ENCODE assay signal across 7 mouse cellular contexts in genomic region chr7:16980348-16980747, GRCm38 (mm10). TPM values are rescaled to one million over a fixed set of nuclear protein-coding genes. Genes with fewer than 3 reads are reported as not detected.
A peak's percentile ranks its signal among the peaks of the same experiment; 100 is the strongest.
DNase-seq lines count a peak whose midpoint lies in the region; ATAC-seq and TF ChIP-seq lines count a peak whose summit lies in the region.

No protein-coding gene starts in this region.

- intact Hi-C loops in left cerebral cortex, postnatal 4 days (cut with DNase I) = no loop called here

- peak overlapping the region; percentile 28; the same call in 1 of the 2 replicates for H3K9ac ChIP-seq in hindbrain, embryonic 14.5 days
- H3K9ac ChIP-seq in liver, postnatal 0 days (replicated peaks) = peak overlapping the region; percentile 44; the same call in 1 of the 2 replicates

- H3K9me3 ChIP-seq in forebrain, embryonic 10.5 days = no peaks in the 10 kb centered on the region
- no peaks in the 10 kb centered on the region for H3K9me3 ChIP-seq in hindbrain, embryonic 14.5 days (ENCODE audit: control insufficient read depth, low read length)
- H3K9me3 ChIP-seq in liver, postnatal 0 days (ENCODE audit: low read length) = no peaks in the 10 kb centered on the region

- WGBS in forebrain, embryonic 10.5 days = 17% methylated on average over 12 of the region's 12 CpGs
- WGBS in hindbrain, embryonic 14.5 days = 2% methylated on average over 12 of the region's 12 CpGs
- WGBS in liver, postnatal 0 days (ENCODE audit: insufficient replicate concordance) = 2% methylated on average over 12 of the region's 12 CpGs
- WGBS in olfactory bulb, adult 2 months = 2% methylated on average over 12 of the region's 12 CpGs

- TF ChIP-seq EP300 in liver, postnatal 0 days (IDR thresholded peaks at IDR 0.05; ENCODE audit: low read depth) = no peak

- peak overlapping the region; percentile 40 for H3K4me2 ChIP-seq in hindbrain, embryonic 14.5 days (replicated peaks)
- H3K4me2 ChIP-seq in liver, postnatal 0 days (ENCODE audit: low read depth, low read length) = peak overlapping the region; percentile 66

- peak; percentile 54 for DNase-seq in left cerebral cortex, postnatal 4 days
- DNase-seq in left cerebral cortex, adult 8-10 months (ENCODE audit: low spot score in 2 of 2) = no peak
- peak; percentile 48 for DNase-seq in T-cell, adult 2 months (ENCODE audit: low spot score)
- peak; percentile 49 for DNase-seq in forebrain, embryonic 10.5 days (ENCODE audit: extremely low spot score, low spot score)
- no peak for DNase-seq in hindbrain, embryonic 14.5 days (ENCODE audit: low spot score)
- DNase-seq in liver, postnatal 0 days = peak; percentile 66

- peak overlapping the region; percentile 35 for H3K4me3 ChIP-seq in forebrain, embryonic 10.5 days
- H3K4me3 ChIP-seq in hindbrain, embryonic 14.5 days (replicated peaks; ENCODE audit: low read length) = peak overlapping the region; percentile 10; the same call in 1 of the 2 replicates
- H3K4me3 ChIP-seq in liver, postnatal 0 days (ENCODE audit: low read depth, low read length) = peak overlapping the region; percentile 22
- H3K4me3 ChIP-seq in olfactory bulb, adult 2 months (ENCODE audit: insufficient read depth, low read depth, low read length) = peak overlapping the region; percentile 32

- TF ChIP-seq CTCF in liver, postnatal 0 days (IDR thresholded peaks at IDR 0.05; ENCODE audit: low read depth) = no peak
- no peak for TF ChIP-seq CTCF in olfactory bulb, adult 2 months (IDR thresholded peaks at IDR 0.05; ENCODE audit: insufficient read depth, low read depth, low read length)

- ATAC-seq in hindbrain, embryonic 14.5 days (ENCODE audit: low FRiP score) = no peak; the same call in 1 of the 2 replicates
- peak; percentile 62 for ATAC-seq in liver, postnatal 0 days

- TF ChIP-seq POLR2A in olfactory bulb, adult 2 months (IDR thresholded peaks at IDR 0.05; ENCODE audit: insufficient read depth, low read depth, low read length) = no peak

- H3K4me1 ChIP-seq in forebrain, embryonic 10.5 days = peaks cover 43% of the 10 kb centered on the region
- H3K4me1 ChIP-seq in hindbrain, embryonic 14.5 days (replicated peaks; ENCODE audit: control insufficient read depth, insufficient read depth, low read length) = peaks cover 32% of the 10 kb centered on the region
- H3K4me1 ChIP-seq in liver, postnatal 0 days (ENCODE audit: insufficient read depth) = peaks cover 8% of the 10 kb centered on the region
- H3K4me1 ChIP-seq in olfactory bulb, adult 2 months (ENCODE audit: control insufficient read depth, insufficient read depth, low read length) = peaks cover 21% of the 10 kb centered on the region

- peak overlapping the region; percentile 85 for H3K27ac ChIP-seq in forebrain, embryonic 10.5 days
- H3K27ac ChIP-seq in hindbrain, embryonic 14.5 days = peak overlapping the region; percentile 65
- peak overlapping the region; percentile 78 for H3K27ac ChIP-seq in liver, postnatal 0 days (ENCODE audit: low read depth)
- H3K27ac ChIP-seq in olfactory bulb, adult 2 months (ENCODE audit: insufficient read depth, low read depth, low read length) = peak overlapping the region; percentile 89

- peaks cover under 1% of the 10 kb centered on the region for H3K36me3 ChIP-seq in forebrain, embryonic 10.5 days (replicated peaks)
- no peaks in the 10 kb centered on the region for H3K36me3 ChIP-seq in hindbrain, embryonic 14.5 days (replicated peaks; ENCODE audit: control insufficient read depth, insufficient read depth)
- H3K36me3 ChIP-seq in liver, postnatal 0 days (replicated peaks; ENCODE audit: insufficient read depth, low read length) = no peaks in the 10 kb centered on the region

- no peaks in the 10 kb centered on the region for H3K27me3 ChIP-seq in forebrain, embryonic 10.5 days (ENCODE audit: poor library complexity, severe bottlenecking)
- no peaks in the 10 kb centered on the region for H3K27me3 ChIP-seq in hindbrain, embryonic 14.5 days (ENCODE audit: control insufficient read depth, insufficient read depth, low read length)
- no peaks in the 10 kb centered on the region for H3K27me3 ChIP-seq in liver, postnatal 0 days (ENCODE audit: insufficient read depth, low read length)

RNA-seq across cellular contexts. Expression of gene Gm42372, which starts 2.5 kb away (rescaled TPM):
- 10 to 100 TPM; 38.0 to 41.8 TPM for total RNA-seq in left cerebral cortex, postnatal 4 days (2021)
- total RNA-seq in left cerebral cortex, adult 8-10 months (2022) = 10 to 100 TPM; 60.8 to 66.8 (median 62.2) TPM
- 1.2 and 1.4 TPM in 2 replicates for polyA plus RNA-seq in forebrain, embryonic 10.5 days (2016; fragmentation: Nextera tagmentation; extraction: Ambion mirVana)
- polyA plus RNA-seq in hindbrain, embryonic 14.5 days (2014; fragmentation: Nextera tagmentation; extraction: Ambion mirVana) = 7.6 and 7.8 TPM in 2 replicates
- polyA plus RNA-seq in liver, postnatal 0 days (2015; fragmentation: Nextera tagmentation; extraction: Ambion mirVana) = not detected in 2 replicates
- polyA plus RNA-seq in olfactory bulb, adult 2 months (2012; ENCODE audit: insufficient read depth, insufficient read length, low replicate concordance, missing spikeins) = not detected in 2 replicates

RNA-seq across cellular contexts. Expression of gene Ccdc8, which starts 12.2 kb away (rescaled TPM):
- 1 to 10 TPM; 3.3 to 4.3 TPM for total RNA-seq in left cerebral cortex, postnatal 4 days (2021)
- 1 to 10 TPM; 1.9 to 2.3 (median 2.1) TPM for total RNA-seq in left cerebral cortex, adult 8-10 months (2022)
- 7.8 and 8.9 TPM in 2 replicates for polyA plus RNA-seq in forebrain, embryonic 10.5 days (2016; fragmentation: Nextera tagmentation; extraction: Ambion mirVana)
- 4.4 and 5.4 TPM in 2 replicates for polyA plus RNA-seq in hindbrain, embryonic 14.5 days (2014; fragmentation: Nextera tagmentation; extraction: Ambion mirVana)
- 1.1 and 1.3 TPM in 2 replicates for polyA plus RNA-seq in liver, postnatal 0 days (2015; fragmentation: Nextera tagmentation; extraction: Ambion mirVana)
- not detected in 2 replicates for polyA plus RNA-seq in olfactory bulb, adult 2 months (2012; ENCODE audit: insufficient read depth, insufficient read length, low replicate concordance, missing spikeins)

RNA-seq across cellular contexts. Expression of gene Pnmal1, which starts 20.9 kb away (rescaled TPM):
- total RNA-seq in left cerebral cortex, postnatal 4 days (2021) = 10 to 100 TPM; 56.0 to 57.6 TPM
- 100 to 1,000 TPM; 101 to 107 (median 104) TPM for total RNA-seq in left cerebral cortex, adult 8-10 months (2022)
- 7.3 and 9.3 TPM in 2 replicates for polyA plus RNA-seq in forebrain, embryonic 10.5 days (2016; fragmentation: Nextera tagmentation; extraction: Ambion mirVana)
- polyA plus RNA-seq in hindbrain, embryonic 14.5 days (2014; fragmentation: Nextera tagmentation; extraction: Ambion mirVana) = 52.1 and 63.2 TPM in 2 replicates
- polyA plus RNA-seq in liver, postnatal 0 days (2015; fragmentation: Nextera tagmentation; extraction: Ambion mirVana) = 0.02 and 0.04 TPM in 2 replicates
- polyA plus RNA-seq in olfactory bulb, adult 2 months (2012; ENCODE audit: insufficient read depth, insufficient read length, low replicate concordance, missing spikeins) = not detected in 2 replicates

RNA-seq across cellular contexts. Expression of gene Pnmal2, which starts 35.9 kb away (rescaled TPM):
- total RNA-seq in left cerebral cortex, postnatal 4 days (2021) = 100 to 1,000 TPM; 169 to 194 TPM
- total RNA-seq in left cerebral cortex, adult 8-10 months (2022) = 100 to 1,000 TPM; 270 to 304 (median 294) TPM
- 4.3 and 6.8 TPM in 2 replicates for polyA plus RNA-seq in forebrain, embryonic 10.5 days (2016; fragmentation: Nextera tagmentation; extraction: Ambion mirVana)
- polyA plus RNA-seq in hindbrain, embryonic 14.5 days (2014; fragmentation: Nextera tagmentation; extraction: Ambion mirVana) = 96.1 and 96.4 TPM in 2 replicates
- polyA plus RNA-seq in liver, postnatal 0 days (2015; fragmentation: Nextera tagmentation; extraction: Ambion mirVana) = 0.06 and 0.09 TPM in 2 replicates
- not detected in 2 replicates for polyA plus RNA-seq in olfactory bulb, adult 2 months (2012; ENCODE audit: insufficient read depth, insufficient read length, low replicate concordance, missing spikeins)

RNA-seq across cellular contexts. Expression of gene Ppp5c, which starts 47.4 kb away (rescaled TPM):
- 100 to 1,000 TPM; 110 to 120 TPM for total RNA-seq in left cerebral cortex, postnatal 4 days (2021)
- total RNA-seq in left cerebral cortex, adult 8-10 months (2022) = 100 to 1,000 TPM; 149 to 165 (median 157) TPM
- 149 and 150 TPM in 2 replicates for polyA plus RNA-seq in forebrain, embryonic 10.5 days (2016; fragmentation: Nextera tagmentation; extraction: Ambion mirVana)
- 123 and 129 TPM in 2 replicates for polyA plus RNA-seq in hindbrain, embryonic 14.5 days (2014; fragmentation: Nextera tagmentation; extraction: Ambion mirVana)
- polyA plus RNA-seq in liver, postnatal 0 days (2015; fragmentation: Nextera tagmentation; extraction: Ambion mirVana) = 26.9 and 32.1 TPM in 2 replicates
- not detected in 2 replicates for polyA plus RNA-seq in olfactory bulb, adult 2 months (2012; ENCODE audit: insufficient read depth, insufficient read length, low replicate concordance, missing spikeins)

Comparison
In these comparisons a context has a peak if more than half of its experiments do, and no peak if none do; other contexts are left out.
1. DNase-seq: peak in left cerebral cortex, postnatal 4 days (single experiment), T-cell, adult 2 months (single experiment), forebrain, embryonic 10.5 days (single experiment) and liver, postnatal 0 days (single experiment); none in left cerebral cortex, adult 8-10 months (0 of 2) and hindbrain, embryonic 14.5 days (single experiment).
2. Peak in every context shown above with its lines, with median percentiles within 50 percentile points of each other: H3K27ac ChIP-seq and H3K4me3 ChIP-seq.